ENCODE assay signal across 15 mouse cellular contexts in the genomic region with DNA sequence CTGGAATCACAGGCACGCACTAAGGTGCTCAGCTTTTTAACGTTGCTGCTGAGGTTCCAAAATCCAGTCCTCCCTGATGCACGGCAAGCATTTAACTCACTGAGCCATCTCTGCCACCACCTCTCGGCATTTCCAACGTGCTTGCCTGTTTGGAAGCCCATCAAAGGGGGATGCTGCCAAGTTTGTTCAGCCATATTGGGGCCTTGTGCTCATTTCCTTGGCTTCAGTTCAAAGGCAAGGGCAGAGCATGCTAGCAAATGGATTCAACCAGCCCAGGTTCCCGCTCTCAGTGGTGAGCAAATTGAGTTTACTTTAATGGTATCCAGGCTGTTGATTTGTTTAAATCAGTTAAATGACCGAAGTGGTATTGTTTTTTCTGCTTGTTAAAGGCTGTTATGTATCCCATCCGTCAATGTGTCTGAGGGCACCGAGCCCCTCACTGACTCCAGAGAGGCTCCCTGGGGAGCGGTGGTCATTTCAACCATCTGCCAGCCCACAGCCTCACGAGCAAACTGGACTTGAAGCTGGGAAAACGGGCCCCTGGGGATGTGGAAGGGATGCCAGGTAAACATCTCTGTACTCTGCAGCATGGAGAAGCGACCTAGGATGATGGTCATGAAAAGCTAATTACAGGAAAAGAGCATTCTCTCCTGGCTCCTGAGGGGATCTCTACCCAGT.
DNase-seq lines count a peak whose midpoint lies in the region; ATAC-seq lines count a peak whose summit lies in the region.
"Had no signal": no experiment of that assay in that cellular context is flagged by ENCODE, and none has a peak within 500 bp of the region (broad histone marks: within the 10 kb centered on the region; RNA-seq: fewer than 3 reads in every experiment).

No protein-coding gene starts in this region.

- WGBS in hindbrain, embryonic 12.5 days, result 51% methylated on average over 13 of the region's 13 CpGs

- no peak for ATAC-seq in hindbrain, embryonic 12.5 days (ENCODE audit: low FRiP score)
- ATAC-seq: intestine, embryonic 16.5 days had no signal

- no peak overlapping the region for H3K4me2 ChIP-seq in hindbrain, embryonic 12.5 days (replicated peaks)
- H3K4me2 ChIP-seq: forebrain, embryonic 12.5 days; liver, embryonic 13.5 days; midbrain, embryonic 11.5 days had no signal

- no peaks in the 10 kb centered on the region for H3K9me3 ChIP-seq in hindbrain, embryonic 12.5 days (replicated peaks)
- H3K9me3 ChIP-seq: forebrain, embryonic 12.5 days had no signal

- H3K4me3 ChIP-seq in hindbrain, embryonic 12.5 days, result no peak overlapping the region
- H3K4me3 ChIP-seq: forebrain, embryonic 12.5 days; liver, embryonic 13.5 days had no signal

- no peak overlapping the region for H3K9ac ChIP-seq in hindbrain, embryonic 12.5 days
- H3K9ac ChIP-seq: forebrain, embryonic 12.5 days; liver, embryonic 13.5 days had no signal

- H3K36me3 ChIP-seq in hindbrain, embryonic 12.5 days, result no peaks in the 10 kb centered on the region
- H3K36me3 ChIP-seq: forebrain, embryonic 12.5 days; liver, embryonic 13.5 days had no signal

- H3K27me3 ChIP-seq in hindbrain, embryonic 12.5 days, result no peaks in the 10 kb centered on the region
- H3K27me3 ChIP-seq: forebrain, embryonic 12.5 days; liver, embryonic 13.5 days had no signal

- peaks cover 21% of the 10 kb centered on the region for H3K4me1 ChIP-seq in hindbrain, embryonic 12.5 days
- H3K4me1 ChIP-seq: liver, embryonic 13.5 days had no signal

- peak overlapping the region; percentile 30; the same call in 1 of the 2 replicates for H3K27ac ChIP-seq in hindbrain, embryonic 12.5 days
- H3K27ac ChIP-seq: forebrain, embryonic 12.5 days; liver, embryonic 13.5 days had no signal

- DNase-seq in embryo, embryonic 10 days (ENCODE audit: low spot score), result peak; percentile 32
- no peak for DNase-seq in embryo, embryonic 9.5 days (ENCODE audit: extremely low spot score)
- DNase-seq in right cerebral cortex, postnatal 4 days, result peak; percentile 35
- no peak for DNase-seq in right cerebral cortex, adult 2 months (ENCODE audit: low spot score in 2 of 2)
- DNase-seq in retina, postnatal 1 day, result peak; percentile 30
- no peak for DNase-seq in gastrocnemius, postnatal 25 days
- no peak for DNase-seq in MN1 (ENCODE audit: low spot score)
- DNase-seq: gastrocnemius, postnatal 10 days; liver, embryonic 13.5 days; lung, postnatal 10 days; thymus, postnatal 36 days had no signal

Comparison
In these comparisons a context has a peak if more than half of its experiments do, and no peak if none do; other contexts are left out.
1. DNase-seq: peak in embryo, embryonic 10 days (single experiment), right cerebral cortex, postnatal 4 days (single experiment) and retina, postnatal 1 day (single experiment); none in embryo, embryonic 9.5 days (single experiment), right cerebral cortex, adult 2 months (0 of 2), gastrocnemius, postnatal 25 days (single experiment) and MN1 (single experiment).